Mouse (Mus musculus): ENCODE measurements at regions not wholly inside any gene's neighbourhood (a gene's known extent, or its start where the extent isn't known, plus 50 kb on each side); places are given as distances from the start of the nearest gene placed in this dataset.

- TF ChIP-seq CTCF (IDR thresholded peaks at IDR 0.05; ENCODE audit: low read depth, low read length) (no peak), POLR2AphosphoS5 (IDR thresholded peaks at IDR 0.05; ENCODE audit: insufficient replicate concordance, low read depth, low read length) (no peak), TAL1 (conservative IDR thresholded peaks at IDR 0.05; ENCODE audit: low read depth, low read length) (no peak)
Measured at GRCm38 (mm10) chr3:8051167-8051566, 1430.9 kb upstream of the 1700008P02Rik start.
